Mouse (Mus musculus): ENCODE data around the gene Fto. TPM values are rescaled to one million over a fixed set of nuclear protein-coding genes. Genes with fewer than 3 reads are reported as not detected.

Fto gene
- polyA plus RNA-seq, 1 experiment from 2014 or later, result 109 TPM

GRCm38 (mm10) chr8:91327471-91328205 is 14.3 kb downstream of the Fto start:
- Histone ChIP-seq H3K4me2 (replicated peaks) (no peak overlapping the region), H3K27ac (no peak overlapping the region), H3K36me3 (no peaks in the 10 kb centered on the region), H3K4me1 (peaks cover 34% of the 10 kb centered on the region), H3K9ac (no peak overlapping the region), H3K27me3 (replicated peaks) (no peaks in the 10 kb centered on the region), H3K9me3 (no peaks in the 10 kb centered on the region), H3K4me3 (no peak overlapping the region)
- no peak for ATAC-seq (ENCODE audit: low FRiP score, low read depth)
- WGBS, result 88% methylated on average over 11 of the region's 11 CpGs

GRCm38 (mm10) chr8:91329056-91329455 is 15.7 kb downstream of the Fto start:
- H3K9me3 ChIP-seq, result no peaks in the 10 kb centered on the region
- no peaks in the 10 kb centered on the region for H3K36me3 ChIP-seq
- H3K4me1 ChIP-seq, result peaks cover 34% of the 10 kb centered on the region
- H3K27me3 ChIP-seq (replicated peaks), result no peaks in the 10 kb centered on the region
- H3K4me3 ChIP-seq, result no peak overlapping the region
- no peak overlapping the region for H3K9ac ChIP-seq
- no peak overlapping the region; the same call in 1 of the 2 replicates for H3K4me2 ChIP-seq (replicated peaks)
- 76% methylated on average over 9 of the region's 9 CpGs for WGBS
- ATAC-seq (ENCODE audit: low FRiP score, low read depth), result no peak
- no peak overlapping the region for H3K27ac ChIP-seq

- H3K4me2 ChIP-seq (replicated peaks), result peak overlapping the region; percentile 38; the same call in 1 of the 2 replicates
- no peaks in the 10 kb centered on the region for H3K9me3 ChIP-seq
- H3K4me1 ChIP-seq, result peaks cover 34% of the 10 kb centered on the region
- no peaks in the 10 kb centered on the region for H3K27me3 ChIP-seq (replicated peaks)
- ATAC-seq (ENCODE audit: low FRiP score, low read depth), result no peak
- no peaks in the 10 kb centered on the region for H3K36me3 ChIP-seq
- H3K27ac ChIP-seq, result 0 out of 2 replicates have a peak overlapping the region, but pooled peaks have one; percentile 32
- no peak overlapping the region for H3K4me3 ChIP-seq
- 42% methylated on average over 6 of the region's 6 CpGs for WGBS
- no peak overlapping the region for H3K9ac ChIP-seq
These were observed 16.1 kb downstream of the Fto start for GRCm38 (mm10) chr8:91329461-91329850.

GRCm38 (mm10) chr8:91338389-91339154 is 25.2 kb downstream of the Fto start:
- no peaks in the 10 kb centered on the region for H3K36me3 ChIP-seq
- no peaks in the 10 kb centered on the region for H3K4me1 ChIP-seq
- 86% methylated on average over 6 of the region's 6 CpGs for WGBS
- H3K27me3 ChIP-seq (replicated peaks), result no peaks in the 10 kb centered on the region
- no peak overlapping the region for H3K4me3 ChIP-seq
- no peak overlapping the region for H3K4me2 ChIP-seq (replicated peaks)
- ATAC-seq (ENCODE audit: low FRiP score, low read depth), result no peak
- H3K27ac ChIP-seq, result no peak overlapping the region
- H3K9ac ChIP-seq, result no peak overlapping the region
- H3K9me3 ChIP-seq, result 0 out of 2 replicates have a peak, but pooled peaks cover 9% of the 10 kb centered on the region

GRCm38 (mm10) chr8:91339651-91340050 is 26.3 kb downstream of the Fto start:
- Histone ChIP-seq H3K4me3 (no peak overlapping the region), H3K36me3 (no peaks in the 10 kb centered on the region), H3K27me3 (replicated peaks) (no peaks in the 10 kb centered on the region), H3K4me2 (replicated peaks) (no peak overlapping the region), H3K9me3 (0 out of 2 replicates have a peak, but pooled peaks cover 9% of the 10 kb centered on the region), H3K9ac (no peak overlapping the region), H3K27ac (no peak overlapping the region), H3K4me1 (no peaks in the 10 kb centered on the region)
- ATAC-seq (ENCODE audit: low FRiP score, low read depth), result no peak
- WGBS, result 89% methylated on average over 8 of the region's 8 CpGs

- no peak overlapping the region for H3K9ac ChIP-seq
- no peak for ATAC-seq (ENCODE audit: low FRiP score, low read depth)
- H3K4me1 ChIP-seq, result no peaks in the 10 kb centered on the region
- no peaks in the 10 kb centered on the region for H3K36me3 ChIP-seq
- no peak overlapping the region for H3K4me3 ChIP-seq
- no peak overlapping the region for H3K27ac ChIP-seq
- H3K4me2 ChIP-seq (replicated peaks), result no peak overlapping the region
- no peaks in the 10 kb centered on the region for H3K27me3 ChIP-seq (replicated peaks)
- H3K9me3 ChIP-seq, result 0 out of 2 replicates have a peak, but pooled peaks cover 8% of the 10 kb centered on the region
- WGBS, result 76% methylated on average over 1 of the region's 1 CpGs
These were observed 27.4 kb downstream of the Fto start for GRCm38 (mm10) chr8:91340746-91341145.

- WGBS, result 54% methylated on average over 5 of the region's 5 CpGs
- no peak for ATAC-seq (ENCODE audit: low FRiP score, low read depth)
- H3K4me3 ChIP-seq, result no peak overlapping the region
- H3K4me1 ChIP-seq, result no peaks in the 10 kb centered on the region
- no peak overlapping the region for H3K4me2 ChIP-seq (replicated peaks)
- H3K27me3 ChIP-seq (replicated peaks), result no peaks in the 10 kb centered on the region
- H3K9me3 ChIP-seq, result no peaks in the 10 kb centered on the region
- no peaks in the 10 kb centered on the region for H3K36me3 ChIP-seq
- H3K27ac ChIP-seq, result no peak overlapping the region
- H3K9ac ChIP-seq, result no peak overlapping the region
These were observed 28.9 kb downstream of the Fto start for GRCm38 (mm10) chr8:91342196-91342595.

- Histone ChIP-seq H3K9me3 (no peaks in the 10 kb centered on the region), H3K4me3 (no peak overlapping the region), H3K27ac (no peak overlapping the region), H3K4me2 (replicated peaks) (no peak overlapping the region), H3K4me1 (no peaks in the 10 kb centered on the region), H3K27me3 (replicated peaks) (no peaks in the 10 kb centered on the region), H3K9ac (no peak overlapping the region), H3K36me3 (no peaks in the 10 kb centered on the region)
- ATAC-seq (ENCODE audit: low FRiP score, low read depth), result no peak
- 91% methylated on average over 5 of the region's 5 CpGs for WGBS
These were observed 29.5 kb downstream of the Fto start for GRCm38 (mm10) chr8:91342798-91343197.

- H3K4me1 ChIP-seq, result no peaks in the 10 kb centered on the region
- H3K4me2 ChIP-seq (replicated peaks), result no peak overlapping the region
- no peak for ATAC-seq (ENCODE audit: low FRiP score, low read depth)
- 88% methylated on average over 11 of the region's 11 CpGs for WGBS
- no peaks in the 10 kb centered on the region for H3K9me3 ChIP-seq
- no peaks in the 10 kb centered on the region for H3K36me3 ChIP-seq
- H3K27me3 ChIP-seq (replicated peaks), result no peaks in the 10 kb centered on the region
- no peak overlapping the region for H3K4me3 ChIP-seq
- no peak overlapping the region for H3K27ac ChIP-seq
- H3K9ac ChIP-seq, result no peak overlapping the region
These were observed 31.3 kb downstream of the Fto start for GRCm38 (mm10) chr8:91344659-91345058.

GRCm38 (mm10) chr8:91347146-91347545 is 33.8 kb downstream of the Fto start:
- no peak overlapping the region for H3K4me3 ChIP-seq
- H3K36me3 ChIP-seq, result no peaks in the 10 kb centered on the region
- no peak overlapping the region for H3K27ac ChIP-seq
- no peaks in the 10 kb centered on the region for H3K9me3 ChIP-seq
- no peaks in the 10 kb centered on the region for H3K27me3 ChIP-seq (replicated peaks)
- WGBS, result 89% methylated on average over 10 of the region's 10 CpGs
- H3K9ac ChIP-seq, result no peak overlapping the region
- ATAC-seq (ENCODE audit: low FRiP score, low read depth), result no peak
- H3K4me1 ChIP-seq, result no peaks in the 10 kb centered on the region
- no peak overlapping the region for H3K4me2 ChIP-seq (replicated peaks)

- Histone ChIP-seq H3K27ac (no peak overlapping the region), H3K9ac (no peak overlapping the region), H3K27me3 (replicated peaks) (no peaks in the 10 kb centered on the region), H3K4me2 (replicated peaks) (no peak overlapping the region), H3K36me3 (no peaks in the 10 kb centered on the region), H3K9me3 (no peaks in the 10 kb centered on the region), H3K4me1 (no peaks in the 10 kb centered on the region), H3K4me3 (no peak overlapping the region)
- 85% methylated on average over 6 of the region's 6 CpGs for WGBS
- no peak for ATAC-seq (ENCODE audit: low FRiP score, low read depth)
These were observed 34.3 kb downstream of the Fto start for GRCm38 (mm10) chr8:91347595-91347994.

- H3K4me1 ChIP-seq, result peaks cover 3% of the 10 kb centered on the region; the same call in 1 of the 2 replicates
- H3K36me3 ChIP-seq, result no peaks in the 10 kb centered on the region
- ATAC-seq (ENCODE audit: low FRiP score, low read depth), result no peak
- no peaks in the 10 kb centered on the region for H3K9me3 ChIP-seq
- H3K4me3 ChIP-seq, result no peak overlapping the region
- WGBS, result 93% methylated on average over 7 of the region's 7 CpGs
- H3K27ac ChIP-seq, result no peak overlapping the region
- no peak overlapping the region for H3K9ac ChIP-seq
- H3K4me2 ChIP-seq (replicated peaks), result no peak overlapping the region
- no peaks in the 10 kb centered on the region for H3K27me3 ChIP-seq (replicated peaks)
These were observed 36.5 kb downstream of the Fto start for GRCm38 (mm10) chr8:91349816-91350215.

All from neural tube, embryonic 12.5 days (tissue).